Comparison of ENCODE assay signal across 13 mouse cellular contexts in genomic region chr3:96463891-96464290, GRCm38 (mm10). TPM values are rescaled to one million over a fixed set of nuclear protein-coding genes. Genes with fewer than 3 reads are reported as not detected.
DNase-seq lines count a peak whose midpoint lies in the region; ATAC-seq lines count a peak whose summit lies in the region.
"Had no signal": no experiment of that assay in that cellular context is flagged by ENCODE, and none has a peak within 500 bp of the region (broad histone marks: within the 10 kb centered on the region; RNA-seq: fewer than 3 reads in every experiment).

No protein-coding gene starts in this region.

- no peaks in the 10 kb centered on the region for H3K27me3 ChIP-seq in heart, embryonic 11.5 days (ENCODE audit: control insufficient read depth, insufficient read depth, low read length)
- peaks cover 36% of the 10 kb centered on the region for H3K27me3 ChIP-seq in midbrain, embryonic 10.5 days (ENCODE audit: low read depth, poor library complexity, severe bottlenecking)
- peaks cover 28% of the 10 kb centered on the region for H3K27me3 ChIP-seq in midbrain, embryonic 15.5 days (replicated peaks)
- peaks cover 17% of the 10 kb centered on the region for H3K27me3 ChIP-seq in embryonic facial prominence, embryonic 15.5 days
- peaks cover 11% of the 10 kb centered on the region for H3K27me3 ChIP-seq in neural tube, embryonic 12.5 days (replicated peaks)

- H3K4me3 ChIP-seq in heart, embryonic 11.5 days (ENCODE audit: low read depth, low read length), result peak overlapping the region; percentile 21
- H3K4me3 ChIP-seq in midbrain, embryonic 10.5 days, result peak overlapping the region; percentile 47
- no peak overlapping the region for H3K4me3 ChIP-seq in midbrain, embryonic 15.5 days
- 0 out of 2 replicates have a peak overlapping the region, but pooled peaks have one; percentile 9 for H3K4me3 ChIP-seq in embryonic facial prominence, embryonic 15.5 days (replicated peaks)
- H3K4me3 ChIP-seq in neural tube, embryonic 12.5 days, result no peak overlapping the region
- H3K4me3 ChIP-seq: erythroblast, embryonic 14.5 days had no signal

- H3K27ac ChIP-seq in heart, embryonic 11.5 days (ENCODE audit: low read depth, low read length), result no peak overlapping the region
- H3K27ac ChIP-seq in midbrain, embryonic 10.5 days (replicated peaks), result peak overlapping the region; percentile 59; the same call in 1 of the 2 replicates
- no peak overlapping the region for H3K27ac ChIP-seq in midbrain, embryonic 15.5 days
- no peak overlapping the region for H3K27ac ChIP-seq in embryonic facial prominence, embryonic 15.5 days (replicated peaks)
- H3K27ac ChIP-seq in neural tube, embryonic 12.5 days, result no peak overlapping the region

- peak overlapping the region; percentile 44 for H3K4me2 ChIP-seq in heart, embryonic 11.5 days
- no peak overlapping the region for H3K4me2 ChIP-seq in midbrain, embryonic 15.5 days
- no peak overlapping the region for H3K4me2 ChIP-seq in embryonic facial prominence, embryonic 15.5 days (replicated peaks)
- peak overlapping the region; percentile 47 for H3K4me2 ChIP-seq in neural tube, embryonic 12.5 days (replicated peaks)

- no peak overlapping the region for H3K9ac ChIP-seq in heart, embryonic 11.5 days (ENCODE audit: low read depth, low read length)
- no peak overlapping the region for H3K9ac ChIP-seq in midbrain, embryonic 15.5 days
- H3K9ac ChIP-seq in embryonic facial prominence, embryonic 15.5 days, result no peak overlapping the region
- H3K9ac ChIP-seq in neural tube, embryonic 12.5 days, result 0 out of 2 replicates have a peak overlapping the region, but pooled peaks have one; percentile 42

- no peaks in the 10 kb centered on the region for H3K36me3 ChIP-seq in heart, embryonic 11.5 days (ENCODE audit: control insufficient read depth, insufficient read depth, low read length)
- H3K36me3 ChIP-seq in midbrain, embryonic 10.5 days, result no peaks in the 10 kb centered on the region
- H3K36me3 ChIP-seq in midbrain, embryonic 15.5 days (replicated peaks), result no peaks in the 10 kb centered on the region
- H3K36me3 ChIP-seq in embryonic facial prominence, embryonic 15.5 days, result no peaks in the 10 kb centered on the region
- H3K36me3 ChIP-seq in neural tube, embryonic 12.5 days, result no peaks in the 10 kb centered on the region

- H3K9me3 ChIP-seq in heart, embryonic 11.5 days (replicated peaks; ENCODE audit: control insufficient read depth, low read length), result no peaks in the 10 kb centered on the region
- H3K9me3 ChIP-seq in midbrain, embryonic 10.5 days (replicated peaks), result no peaks in the 10 kb centered on the region
- H3K9me3 ChIP-seq in midbrain, embryonic 15.5 days, result no peaks in the 10 kb centered on the region
- no peaks in the 10 kb centered on the region for H3K9me3 ChIP-seq in embryonic facial prominence, embryonic 15.5 days (replicated peaks)
- no peaks in the 10 kb centered on the region for H3K9me3 ChIP-seq in neural tube, embryonic 12.5 days

- ATAC-seq in heart, embryonic 11.5 days (replicated peaks; ENCODE audit: insufficient number of reproducible peaks, low FRiP score, low TSS enrichment), result no peak
- ATAC-seq in midbrain, embryonic 15.5 days (replicated peaks), result no peak
- no peak for ATAC-seq in embryonic facial prominence, embryonic 15.5 days (ENCODE audit: insufficient number of reproducible peaks, low FRiP score, low TSS enrichment, low read depth)
- no peak for ATAC-seq in neural tube, embryonic 12.5 days (ENCODE audit: low FRiP score, low read depth)

- H3K4me1 ChIP-seq in heart, embryonic 11.5 days (ENCODE audit: control insufficient read depth, insufficient read depth, low read length), result no peaks in the 10 kb centered on the region
- peaks cover 17% of the 10 kb centered on the region for H3K4me1 ChIP-seq in midbrain, embryonic 10.5 days
- 0 out of 2 replicates have a peak, but pooled peaks cover 2% of the 10 kb centered on the region for H3K4me1 ChIP-seq in midbrain, embryonic 15.5 days
- H3K4me1 ChIP-seq in embryonic facial prominence, embryonic 15.5 days, result no peaks in the 10 kb centered on the region
- H3K4me1 ChIP-seq in neural tube, embryonic 12.5 days, result peaks cover 4% of the 10 kb centered on the region; the same call in 1 of the 2 replicates

- WGBS in heart, embryonic 11.5 days (ENCODE audit: insufficient replicate concordance), result 3% methylated on average over 25 of the region's 25 CpGs
- WGBS in midbrain, embryonic 10.5 days, result under 1% methylated on average over 25 of the region's 25 CpGs
- 9% methylated on average over 25 of the region's 25 CpGs for WGBS in midbrain, embryonic 15.5 days
- 13% methylated on average over 25 of the region's 25 CpGs for WGBS in embryonic facial prominence, embryonic 15.5 days
- WGBS in neural tube, embryonic 12.5 days, result 2% methylated on average over 25 of the region's 25 CpGs

- no peak for DNase-seq in heart, adult 9 months (ENCODE audit: low spot score in 2 of 2)
- peak; percentile 82 for DNase-seq in midbrain, embryonic 10.5 days (ENCODE audit: low spot score)
- no peak for DNase-seq in adrenal gland, postnatal 25 days
- DNase-seq in spleen, postnatal 10 days (ENCODE audit: low spot score in 2 of 2), result no peak
- DNase-seq: adrenal gland, adult 2 months; B cell, adult 2 months had no signal

RNA-seq across cellular contexts. Expression of gene BC107364, which starts 11.8 kb away (rescaled TPM):
- polyA plus RNA-seq in heart, embryonic 11.5 days (2014; fragmentation: Nextera tagmentation; extraction: Ambion mirVana), result 0.43 TPM in 1 of 2 replicates, not detected in the other
- polyA plus RNA-seq in midbrain, embryonic 10.5 days (2016; fragmentation: Nextera tagmentation; extraction: Ambion mirVana), result 0.20 and 0.30 TPM in 2 replicates
- polyA plus RNA-seq in midbrain, embryonic 15.5 days (2015; fragmentation: Nextera tagmentation; extraction: Ambion mirVana), result not detected in 2 replicates
- polyA plus RNA-seq in embryonic facial prominence, embryonic 15.5 days (2015; fragmentation: Nextera tagmentation; extraction: Ambion mirVana), result 0.31 TPM in 1 of 2 replicates, not detected in the other
- not detected in 2 replicates for polyA plus RNA-seq in neural tube, embryonic 12.5 days (2016; fragmentation: Nextera tagmentation; extraction: Ambion mirVana)
- not detected in 2 replicates for total RNA-seq in adrenal gland, postnatal 25 days (2021)
- total RNA-seq: adrenal gland, adult 2 months; left cerebral cortex, adult 8-10 months had no signal
- polyA plus RNA-seq: adrenal gland, adult 2 months; erythroblast, embryonic 14.5 days; spleen, adult 2 months had no signal

Comparison
In these comparisons a context has a peak if more than half of its experiments do, and no peak if none do; other contexts are left out.
1. H3K4me3 ChIP-seq: peak in heart, embryonic 11.5 days (single experiment), midbrain, embryonic 10.5 days (single experiment) and embryonic facial prominence, embryonic 15.5 days (single experiment); none in midbrain, embryonic 15.5 days (single experiment) and neural tube, embryonic 12.5 days (single experiment).
2. H3K4me2 ChIP-seq: peak in heart, embryonic 11.5 days (single experiment) and neural tube, embryonic 12.5 days (single experiment); none in midbrain, embryonic 15.5 days (single experiment) and embryonic facial prominence, embryonic 15.5 days (single experiment).